Mouse (Mus musculus): ENCODE data around the gene Ssc5d. TPM values are rescaled to one million over a fixed set of nuclear protein-coding genes. Genes with fewer than 3 reads are reported as not detected.

Ssc5d gene
- total RNA-seq, 4 experiments from 2014 or later = 1.7 to 4.5 (median 2.2) TPM

DNA sequence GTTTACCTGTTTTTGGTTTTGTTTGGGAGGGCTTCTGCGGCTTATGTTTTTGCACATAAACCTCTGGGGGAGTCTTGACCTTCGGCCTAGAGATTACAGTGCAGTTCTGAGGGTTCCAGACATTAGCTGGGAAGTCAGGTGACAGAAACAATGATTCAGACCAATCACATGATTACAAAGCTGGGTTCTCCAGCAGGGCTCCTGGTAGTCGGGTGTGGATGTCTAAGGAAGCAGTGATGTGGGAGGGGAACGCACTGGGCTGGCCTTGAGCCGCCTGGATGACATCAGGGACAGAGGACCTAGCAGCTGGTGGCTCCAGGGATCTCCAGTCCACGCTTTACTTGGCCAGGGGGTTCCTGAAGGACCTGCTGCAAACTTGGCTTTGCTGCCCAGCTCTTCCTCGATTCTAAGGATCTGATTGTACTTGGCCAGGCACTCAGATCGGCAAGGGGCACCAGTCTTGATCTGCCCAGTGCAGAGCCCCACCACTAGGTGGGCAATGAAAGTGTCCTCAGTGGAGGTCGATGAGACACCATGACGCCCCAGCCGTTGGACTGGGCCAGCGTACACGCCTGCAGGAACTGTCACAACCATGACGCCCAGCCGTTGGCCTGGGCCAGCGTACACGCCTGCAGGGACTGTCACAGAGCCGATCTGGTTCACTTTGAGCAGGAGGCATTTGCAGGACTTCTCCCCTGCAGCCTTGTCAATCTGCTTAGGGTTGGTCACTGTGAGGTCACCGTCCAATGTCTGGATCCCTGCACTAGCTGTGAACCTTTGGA, 25.2 kb downstream of the Ssc5d start:
- DNase-seq = peak; percentile 51

DNA sequence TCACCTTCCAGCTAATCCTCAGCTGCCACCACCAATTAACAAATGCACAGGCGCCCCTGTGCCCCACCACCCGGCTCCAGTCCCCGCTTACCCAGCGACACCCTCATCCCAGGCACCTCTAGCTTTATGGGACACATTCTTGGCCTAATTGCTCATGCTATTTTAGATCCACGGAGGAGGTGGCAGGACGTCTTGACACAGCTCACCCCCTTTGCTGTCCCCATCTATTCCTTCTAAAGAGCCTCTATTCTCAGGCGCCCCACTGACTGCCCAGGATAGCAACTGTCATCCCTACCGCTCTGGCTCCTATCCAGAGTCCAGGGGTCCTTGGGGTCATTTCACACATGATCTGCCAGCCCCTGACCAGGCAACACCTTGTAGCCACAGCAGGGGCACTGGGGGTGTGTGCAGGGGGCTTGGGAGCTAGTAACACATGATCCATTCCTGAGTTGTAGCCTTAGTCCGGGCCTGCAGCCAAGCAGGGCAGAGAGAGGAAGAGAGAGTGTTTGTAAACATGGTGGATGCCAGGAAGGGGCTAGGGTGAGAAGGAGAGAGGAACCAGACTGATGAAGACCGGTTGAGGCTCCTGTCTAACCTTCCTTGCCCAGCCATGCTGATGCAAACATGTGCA, 28.3 kb downstream of the Ssc5d start:
- DNase-seq = no peak

DNA sequence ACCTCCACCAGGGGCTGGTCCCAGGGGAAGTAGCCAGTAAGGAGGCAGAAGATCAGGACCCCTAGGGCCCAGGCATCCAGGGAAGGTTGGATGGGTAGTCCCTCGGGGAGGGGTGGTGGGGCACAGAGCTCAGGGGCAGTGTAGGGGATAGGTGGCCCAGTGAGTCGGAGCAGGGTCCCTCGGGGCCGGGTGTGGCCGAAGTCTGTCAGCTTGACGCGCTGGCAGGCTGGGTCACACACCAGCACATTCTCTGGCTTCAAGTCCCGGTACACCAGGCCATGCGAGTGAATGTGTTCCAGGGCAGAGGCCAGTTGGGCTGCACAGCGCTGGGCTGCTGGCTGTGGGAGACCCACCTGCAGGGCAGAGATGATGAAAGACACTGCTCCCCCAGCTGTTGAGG, 31.8 kb downstream of the Ssc5d start:
- no peak for DNase-seq

DNA sequence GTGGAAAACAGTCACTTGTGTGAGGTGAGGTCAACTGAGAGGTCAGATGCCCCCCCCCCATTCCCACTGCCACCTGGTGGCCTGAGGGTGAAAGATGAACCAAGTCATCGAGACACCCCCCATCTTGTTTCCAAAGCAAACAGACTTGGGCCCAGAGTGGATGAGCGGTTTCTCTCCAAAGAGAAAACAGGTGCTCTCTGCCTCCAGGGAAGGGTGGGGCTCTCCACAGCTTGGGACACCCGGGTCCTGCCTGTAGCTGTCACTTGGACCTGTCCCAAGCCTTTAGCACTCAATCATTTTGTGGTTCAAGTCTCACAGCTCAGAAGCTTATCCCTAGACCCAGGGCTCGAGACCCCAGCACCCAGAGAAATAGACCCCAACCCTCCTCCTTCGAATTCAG, 37.9 kb downstream of the Ssc5d start:
- DNase-seq = no peak

DNA sequence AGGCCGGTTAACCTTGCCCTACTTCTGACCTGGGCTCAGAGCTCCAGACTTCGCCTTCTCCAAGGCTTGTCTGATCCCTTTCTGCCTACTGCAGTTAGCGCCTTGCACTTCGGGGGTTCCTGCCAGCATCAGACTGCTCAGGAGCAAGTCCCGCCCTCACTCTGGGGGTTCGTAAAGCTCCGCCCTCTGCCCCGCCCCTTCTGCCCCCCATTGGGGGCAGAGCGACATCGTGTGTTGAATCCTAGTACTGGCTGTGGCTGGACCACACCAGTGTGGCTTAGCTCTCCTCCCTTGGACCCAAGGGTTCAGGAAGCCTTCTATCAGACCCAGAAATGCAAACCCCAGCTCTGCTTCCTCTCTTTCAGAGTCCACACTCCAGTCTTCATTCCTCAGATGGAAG, 38.7 kb downstream of the Ssc5d start, which contains the start of gene Sbk2:
Gene Sbk2 (minus strand): TSS at position 135 of the 400 bp plus-strand sequence.
- peak; percentile 76 for DNase-seq

DNA sequence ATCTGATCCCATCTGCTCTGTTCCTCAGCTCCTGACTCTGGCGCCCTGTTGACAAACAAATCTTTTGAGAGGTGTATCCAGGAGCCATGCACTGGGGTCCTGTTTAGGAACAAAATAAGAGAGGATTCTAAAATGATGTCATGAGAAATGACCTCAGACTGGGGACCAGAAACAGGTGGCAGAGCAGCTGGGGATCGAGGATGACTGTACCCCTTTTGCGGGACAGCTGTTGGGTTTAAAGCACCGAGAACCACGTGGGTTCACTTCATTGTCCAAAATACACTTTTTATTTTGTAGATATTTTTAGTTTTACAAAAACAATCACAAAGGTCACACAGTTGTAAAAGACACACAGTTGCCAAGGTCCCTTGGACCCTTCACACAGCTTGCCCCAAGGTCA, 39.4 kb downstream of the Ssc5d start:
- DNase-seq = no peak

DNA sequence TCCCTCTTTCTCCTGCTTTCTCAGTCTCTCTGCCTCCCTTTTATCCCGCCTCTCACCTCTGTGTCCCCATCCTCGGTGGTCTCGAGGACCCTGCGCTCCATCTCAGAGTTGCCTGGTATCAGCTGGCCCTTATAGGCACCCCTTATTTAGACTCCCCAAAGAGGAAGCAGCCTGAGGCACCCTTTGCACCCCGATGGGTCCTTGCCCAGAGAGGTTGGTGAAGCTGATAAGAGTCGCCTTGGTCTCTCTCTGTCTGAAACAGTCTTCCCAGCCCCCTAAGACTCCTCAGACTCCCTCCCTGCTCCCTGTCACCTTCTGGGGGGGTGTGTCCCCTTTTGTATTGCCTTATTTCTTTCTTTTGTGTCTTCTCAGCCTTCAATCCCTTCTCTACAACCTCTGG, 45.5 kb downstream of the Ssc5d start, which contains the start of gene Sbk3:
Gene Sbk3 (minus strand): TSS at position 101 of the 400 bp plus-strand sequence.
- DNase-seq = no peak

DNA sequence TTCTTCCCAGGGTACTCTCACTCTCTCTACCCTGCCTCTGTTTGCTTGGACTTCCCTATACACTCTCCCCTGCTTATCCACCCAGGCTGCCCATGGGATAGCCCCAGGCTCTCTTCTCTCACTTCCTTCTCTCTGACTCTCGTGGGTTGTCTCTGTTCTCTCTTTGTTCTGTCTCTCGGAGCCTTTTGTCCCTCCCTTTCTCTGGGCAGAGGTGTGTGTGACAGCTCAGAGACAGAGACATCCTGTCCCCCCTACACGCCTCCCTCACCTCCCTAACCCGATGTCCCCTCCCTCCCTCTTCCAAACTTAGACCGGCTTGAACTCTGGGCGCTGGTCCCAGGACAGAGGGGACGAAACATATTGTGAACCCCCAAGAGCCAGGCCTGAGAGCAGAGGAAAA, 46.1 kb downstream of the Ssc5d start:
- no peak for DNase-seq

DNA sequence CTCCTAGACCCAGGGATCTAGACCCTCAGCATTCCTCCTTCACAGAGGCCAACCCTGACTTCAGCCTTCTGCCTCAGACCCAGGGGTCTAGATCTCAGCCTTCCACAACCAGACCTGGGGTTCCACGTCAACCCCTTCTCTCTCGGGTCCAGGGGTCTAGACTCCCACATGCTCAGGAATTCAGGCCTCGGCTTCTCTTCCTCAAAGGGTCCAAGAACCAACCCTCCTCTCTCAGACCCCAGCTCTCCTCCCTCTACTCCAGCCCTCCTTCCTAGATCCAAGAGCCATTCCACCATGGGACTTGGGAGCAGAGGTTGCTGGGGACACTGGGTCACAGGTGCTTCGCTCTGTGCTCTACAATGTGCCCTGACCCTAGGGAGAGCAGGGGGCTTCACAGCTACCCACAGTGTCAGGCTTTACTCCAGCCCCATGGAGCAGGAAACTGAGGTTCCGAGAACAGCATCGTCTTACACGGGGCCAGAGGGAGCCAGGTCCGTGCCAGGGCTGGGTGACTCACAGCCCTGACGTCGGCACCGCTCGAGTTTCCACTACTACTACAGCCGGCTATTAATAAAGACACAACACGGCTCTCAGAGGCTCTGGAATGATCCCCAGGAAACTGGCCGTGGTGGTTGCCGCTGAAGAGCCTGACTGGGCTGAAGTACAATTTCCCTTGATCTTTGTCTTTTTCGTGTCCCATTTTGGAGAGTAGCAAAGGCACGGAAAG, 46.9 kb downstream of the Ssc5d start:
- peak; percentile 77 for DNase-seq

DNA sequence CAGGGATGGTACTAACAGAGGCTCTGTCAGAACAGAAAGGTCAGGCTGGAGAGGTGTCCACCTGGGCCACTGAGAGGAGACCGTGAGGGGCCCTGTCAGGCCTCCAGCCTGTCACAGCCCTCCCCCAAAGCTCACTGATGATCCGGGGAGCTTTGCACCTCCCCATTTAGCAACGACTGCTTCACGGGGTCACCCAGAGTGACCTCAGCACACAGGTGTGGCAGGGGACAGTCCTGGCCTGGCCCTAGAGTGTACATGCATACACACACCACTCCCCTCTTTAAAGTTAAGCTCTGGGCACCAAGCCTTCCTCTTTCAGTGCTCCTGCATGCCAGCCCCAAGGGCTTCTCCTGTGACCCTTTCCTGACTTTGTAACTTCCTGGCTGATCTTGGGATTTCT, 49.9 kb downstream of the Ssc5d start:
- no peak for DNase-seq

DNA sequence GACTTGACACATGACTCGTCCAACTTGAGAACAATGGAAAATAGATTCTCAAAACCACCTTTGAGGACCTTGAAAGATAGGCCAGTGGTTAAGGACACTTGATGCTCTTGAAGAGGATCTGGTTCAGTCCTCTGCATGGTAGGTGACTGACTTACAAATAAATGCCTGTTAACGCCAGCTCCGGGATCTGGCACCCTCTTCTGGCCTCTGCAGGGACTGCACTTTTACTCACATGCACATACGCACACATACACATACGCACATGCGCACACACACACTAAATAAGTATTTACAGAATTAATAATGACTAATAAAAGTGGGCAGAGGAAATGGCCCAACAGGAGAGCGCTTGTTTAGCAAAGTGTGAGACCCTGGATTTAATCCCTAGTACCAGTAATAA, 51.2 kb downstream of the Ssc5d start:
- DNase-seq = no peak

DNA sequence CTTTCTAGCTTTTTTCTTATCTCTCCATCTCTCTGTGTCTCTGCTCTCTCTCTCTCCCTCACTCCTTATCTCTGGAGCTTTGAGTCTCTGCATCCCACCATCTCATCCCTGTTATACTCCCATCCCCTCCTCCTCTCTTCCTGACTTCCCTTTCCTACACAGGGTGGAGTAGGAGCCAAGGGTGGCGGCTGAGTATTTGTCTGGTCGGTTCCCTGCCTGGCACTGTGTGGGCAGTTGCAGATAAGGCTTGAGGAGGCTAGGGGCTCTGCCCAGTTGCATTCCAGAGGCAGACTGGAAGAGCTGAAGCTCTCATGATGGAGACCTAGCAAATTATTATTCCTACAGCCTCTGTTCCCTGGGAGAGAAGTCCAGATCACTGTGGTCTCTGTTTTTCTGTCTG, 62.7 kb downstream of the Ssc5d start:
- DNase-seq = no peak

DNA sequence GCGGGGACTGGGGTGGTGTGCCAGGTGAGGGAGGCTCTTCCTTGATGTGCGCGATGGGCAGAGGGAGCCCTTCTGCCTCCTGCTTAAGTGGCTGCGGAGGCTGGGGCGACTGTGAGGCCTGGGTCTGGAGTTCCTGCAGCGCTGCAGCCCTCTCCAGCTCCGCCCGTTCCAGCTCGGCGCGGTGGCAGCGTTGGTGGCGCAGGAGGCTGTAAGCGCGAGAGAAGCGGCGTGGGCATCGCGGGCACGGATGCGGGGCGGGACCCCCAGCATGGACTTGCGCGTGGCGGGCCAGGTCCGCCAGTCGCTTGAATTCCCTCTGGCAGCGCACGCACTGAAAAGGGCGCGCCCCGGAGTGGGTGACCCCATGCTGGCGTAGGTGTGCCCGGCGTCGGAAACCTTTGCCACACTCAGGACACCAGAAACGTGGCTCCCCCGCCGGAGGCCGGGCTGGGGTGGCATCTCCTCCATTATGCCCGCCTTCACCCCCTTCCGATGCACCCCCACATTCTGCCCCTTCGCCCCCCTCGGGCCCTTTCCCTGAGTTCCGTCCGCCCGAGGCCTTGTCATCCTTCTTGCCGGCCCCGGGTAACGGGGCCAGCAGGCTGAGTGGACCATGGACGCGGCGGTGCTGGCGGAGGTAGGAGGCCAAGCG, 67.9 kb downstream of the Ssc5d start:
- no peak for DNase-seq

DNA sequence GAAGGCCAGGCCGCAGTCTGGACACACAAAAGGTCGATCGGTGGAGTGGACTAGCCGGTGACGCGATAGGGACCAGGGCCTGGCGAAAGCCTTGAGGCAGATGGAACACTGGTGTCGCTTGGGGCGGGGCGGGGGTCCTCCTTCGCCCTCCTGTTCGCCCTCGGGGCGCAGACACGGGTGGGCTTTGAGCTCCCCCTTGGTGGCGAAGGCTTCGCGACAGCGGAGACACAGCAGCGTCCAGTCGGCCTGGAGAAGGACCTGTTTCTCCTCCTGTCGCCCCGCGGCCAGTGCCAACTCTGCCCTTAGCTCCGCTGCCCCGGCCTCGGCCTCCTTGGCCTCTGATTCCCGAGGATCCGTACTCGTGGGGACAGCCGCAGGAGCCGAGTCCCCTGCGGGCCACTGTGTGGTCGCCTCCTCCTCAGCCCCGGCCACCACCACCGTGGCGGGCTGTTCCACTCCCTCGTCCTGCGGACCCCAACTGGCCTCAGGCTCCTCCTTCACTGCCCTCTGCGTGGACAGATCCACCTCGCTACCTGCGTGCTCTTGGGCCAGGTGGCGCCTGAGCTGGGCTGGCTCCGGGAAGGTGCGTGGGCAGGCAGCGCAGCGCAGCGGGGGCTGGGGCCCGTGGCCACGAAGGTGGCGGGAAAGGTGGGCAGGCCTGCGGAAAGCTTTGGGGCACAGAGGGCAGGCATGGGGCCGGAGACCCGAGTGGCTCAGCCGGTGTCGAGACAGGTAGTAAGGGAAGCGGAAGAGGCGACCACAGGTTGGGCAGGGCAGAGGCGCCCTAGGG, 68.6 kb downstream of the Ssc5d start:
- DNase-seq = no peak

Other genes starting within 250 kb of the Ssc5d start
- 10 to 100 TPM; 43.1 to 66.5 (median 50.5) TPM for gene Hspbp1, start 240.7 kb upstream of the Ssc5d start, total RNA-seq (2022)
- gene Brsk1, start 235.2 kb upstream of the Ssc5d start, total RNA-seq (2022) = 1 to 10 TPM; 4.2 to 8.0 (median 7.4) TPM
- 1 to 10 TPM in 1 of 4 experiments, under 1 TPM in 3; 0.49 to 1.1 (median 0.73) TPM for gene Tmem150b, start 200.5 kb upstream of the Ssc5d start, total RNA-seq (2022)
- 10 to 100 TPM; 31.0 to 59.8 (median 43.8) TPM for gene Kmt5c, start 185.7 kb upstream of the Ssc5d start, total RNA-seq (2022)
- 10 to 100 TPM in 1 of 4 experiments, 1 to 10 TPM in 3; 5.1 to 10.3 (median 9.1) TPM for gene Cox6b2, start 172.7 kb upstream of the Ssc5d start, total RNA-seq (2022)
- not detected for gene Fam71e2, start 154.5 kb upstream of the Ssc5d start, total RNA-seq (2022)
- gene Il11, start 142.9 kb upstream of the Ssc5d start, total RNA-seq (2022) = under 1 TPM; 0.28 to 0.37 (median 0.32) TPM
- not detected for gene Tmem190, start 142.8 kb upstream of the Ssc5d start, total RNA-seq (2022)
- 10 to 100 TPM in 2 of 4 experiments, 1 to 10 TPM in 2; 7.2 to 11.8 (median 10.1) TPM for gene Tmem238, start 136.1 kb upstream of the Ssc5d start, total RNA-seq (2022)
- gene Rpl28, start 132.9 kb upstream of the Ssc5d start, total RNA-seq (2022) = 100 to 1,000 TPM; 593 to 922 (median 693) TPM
- gene Ube2s, start 113.2 kb upstream of the Ssc5d start, total RNA-seq (2022) = 100 to 1,000 TPM in 3 of 4 experiments, 10 to 100 TPM in 1; 96.8 to 127 (median 118) TPM
- 1 to 10 TPM; 2.0 to 5.6 (median 4.0) TPM for gene Shisa7, start 81.1 kb upstream of the Ssc5d start, total RNA-seq (2022)
- gene Isoc2b, start 55.5 kb upstream of the Ssc5d start, total RNA-seq (2022) = 10 to 100 TPM; 14.0 to 28.7 (median 19.1) TPM
- 10 to 100 TPM; 21.8 to 38.6 (median 30.3) TPM for gene Isoc2a, start 48.6 kb upstream of the Ssc5d start, total RNA-seq (2022)
- under 1 TPM in 1 of 4 experiments, not detected in 3; 0.26 TPM for gene Gm36210, start 19.3 kb upstream of the Ssc5d start, total RNA-seq (2022)
- 10 to 100 TPM; 14.4 to 20.6 (median 16.2) TPM for gene Zfp628, start 10.6 kb upstream of the Ssc5d start, total RNA-seq (2022)
- 10 to 100 TPM in 2 of 4 experiments, 1 to 10 TPM in 2; 8.5 to 13.3 (median 10.4) TPM for gene Nat14, start 3.8 kb upstream of the Ssc5d start, total RNA-seq (2022)
- gene Sbk2, start 38.6 kb downstream of the Ssc5d start, total RNA-seq (2022) = 1 to 10 TPM in 2 of 4 experiments, under 1 TPM in 1, not detected in 1; 0.45 to 2.1 (median 1.8) TPM
- gene Sbk3, start 45.4 kb downstream of the Ssc5d start, total RNA-seq (2022) = under 1 TPM; 0.15 to 0.74 (median 0.34) TPM
- 10 to 100 TPM; 19.1 to 29.6 (median 27.4) TPM for gene Zfp579, start 70.4 kb downstream of the Ssc5d start, total RNA-seq (2022)
- gene Zfp524, start 88.6 kb downstream of the Ssc5d start, total RNA-seq (2022) = 10 to 100 TPM; 10.0 to 15.2 (median 12.0) TPM
- 10 to 100 TPM; 18.9 to 25.7 (median 23.3) TPM for gene Fiz1, start 88.9 kb downstream of the Ssc5d start, total RNA-seq (2022)
- gene Gm44973, start 89.7 kb downstream of the Ssc5d start, total RNA-seq (2022) = 1 to 10 TPM in 1 of 4 experiments, not detected in 3; 1.5 TPM
- 10 to 100 TPM; 25.0 to 38.6 (median 30.3) TPM for gene Zfp865, start 94.6 kb downstream of the Ssc5d start, total RNA-seq (2022)
- 1 to 10 TPM; 2.9 to 5.6 (median 3.8) TPM for gene Ccdc106, start 94.8 kb downstream of the Ssc5d start, total RNA-seq (2022)
- gene 4632433K11Rik, start 108.3 kb downstream of the Ssc5d start, total RNA-seq (2022) = under 1 TPM in 1 of 4 experiments, not detected in 3; 0.34 TPM
- gene Zfp784, start 112.7 kb downstream of the Ssc5d start, total RNA-seq (2022) = 1 to 10 TPM; 4.3 to 7.8 (median 6.0) TPM
- 1 to 10 TPM; 5.4 to 9.7 (median 8.5) TPM for gene Zfp580, start 125.8 kb downstream of the Ssc5d start, total RNA-seq (2022)
- gene U2af2, start 136.4 kb downstream of the Ssc5d start, total RNA-seq (2022) = 100 to 1,000 TPM; 135 to 214 (median 168) TPM
- gene Epn1, start 154.4 kb downstream of the Ssc5d start, total RNA-seq (2022) = 100 to 1,000 TPM; 124 to 175 (median 142) TPM
- under 1 TPM in 3 of 4 experiments, not detected in 1; 0.31 to 0.54 (median 0.31) TPM for gene Rfpl4, start 191.2 kb downstream of the Ssc5d start, total RNA-seq (2022)
- 1 to 10 TPM in 2 of 4 experiments, under 1 TPM in 2; 0.32 to 2.0 (median 1.1) TPM for gene Rasl2-9, start 200.2 kb downstream of the Ssc5d start, total RNA-seq (2022)
- not detected for gene Vmn1r55, start 223.9 kb downstream of the Ssc5d start, total RNA-seq (2022)